Mouse (Mus musculus): ENCODE measurements at regions not wholly inside any gene's neighbourhood (a gene's known extent, or its start where the extent isn't known, plus 50 kb on each side); places are given as distances from the start of the nearest gene placed in this dataset.

GRCm38 (mm10) chrX:19168983-19169382 is 312.1 kb downstream of the Tex13c3 start:
- DNase-seq, result no peak

GRCm38 (mm10) chrX:19168546-19168945 is 312.6 kb downstream of the Tex13c3 start:
- DNase-seq, result peak in 1 of 2 experiments; percentile 29

- no peak for DNase-seq
Measured at GRCm38 (mm10) chrX:19168111-19168510, 313.0 kb downstream of the Tex13c3 start.

- DNase-seq, result peak; percentile 62 to 69
Measured at GRCm38 (mm10) chrX:19167121-19167853, 313.8 kb downstream of the Tex13c3 start.

- DNase-seq, result no peak
Measured at GRCm38 (mm10) chrX:19165891-19166644, 315.1 kb downstream of the Tex13c3 start.

- no peak for DNase-seq
Measured at GRCm38 (mm10) chrX:19164151-19164550, 317.0 kb downstream of the Tex13c3 start.

GRCm38 (mm10) chrX:19162958-19163357 is 318.2 kb downstream of the Tex13c3 start:
- DNase-seq, result no peak

- DNase-seq, result no peak
Measured at GRCm38 (mm10) chrX:19162351-19162750, 318.8 kb downstream of the Tex13c3 start.

- DNase-seq, result no peak
Measured at GRCm38 (mm10) chrX:19160275-19160930, 320.7 kb downstream of the Tex13c3 start.

GRCm38 (mm10) chrX:19157464-19158203 is 323.5 kb downstream of the Tex13c3 start:
- DNase-seq, result no peak

GRCm38 (mm10) chrX:19153619-19154018 is 327.5 kb downstream of the Tex13c3 start:
- DNase-seq, result no peak

GRCm38 (mm10) chrX:19152170-19152861 is 328.8 kb downstream of the Tex13c3 start:
- DNase-seq, result no peak

- no peak for DNase-seq
Measured at GRCm38 (mm10) chrX:19150606-19151005, 330.5 kb downstream of the Tex13c3 start.

- DNase-seq, result no peak
Measured at GRCm38 (mm10) chrX:19148672-19149071, 332.4 kb downstream of the Tex13c3 start.

- DNase-seq, result no peak
Measured at GRCm38 (mm10) chrX:19148251-19148650, 332.9 kb downstream of the Tex13c3 start.

- DNase-seq, result no peak
Measured at GRCm38 (mm10) chrX:19112753-19113152, 368.4 kb downstream of the Tex13c3 start.

GRCm38 (mm10) chrX:19102911-19103310 is 378.2 kb downstream of the Tex13c3 start:
- peak in 1 of 2 experiments; percentile 1 for DNase-seq

GRCm38 (mm10) chrX:19095960-19096359 is 385.2 kb downstream of the Tex13c3 start:
- no peak for DNase-seq

- DNase-seq, result no peak
Measured at GRCm38 (mm10) chrX:19084435-19084834, 396.7 kb downstream of the Tex13c3 start.

GRCm38 (mm10) chrX:19080021-19080420 is 401.1 kb downstream of the Tex13c3 start:
- DNase-seq, result no peak

Data from kidney, postnatal 25 days (tissue).